Mouse (Mus musculus) bone marrow, adult 2 months (tissue): Measurements from ENCODE around the gene Gm609. TPM values are rescaled to one million over a fixed set of nuclear protein-coding genes. Genes with fewer than 3 reads are reported as not detected.
"Not testable (repeated sequence)": the region's sequence is repeated elsewhere in the genome, so short reads cannot be mapped to it uniquely, and the experiment has no call there.

Experiments used
- H3K27ac ChIP-seq: fragments of 200-500 bp; 2 replicates; pipeline ENCODE4 v1.5.1; 2012; ENCODE audit warnings: low read depth, mild to moderate bottlenecking, control low read depth, inconsistent platforms, low read length; ENCODE audit not compliant: control insufficient read depth, poor library complexity, insufficient read depth
- H3K4me1 ChIP-seq: fragments of 200-500 bp; 2 replicates; pipeline ENCODE4 v1.6.1; 2011; ENCODE audit warnings: low read length; ENCODE audit not compliant: control insufficient read depth, insufficient read depth
- H3K4me3 ChIP-seq: fragments of 200-500 bp; replicated peaks from 2 replicates; pipeline ENCODE3; 2011; ENCODE audit warnings: mild to moderate bottlenecking, low read depth, low read length, control low read depth; ENCODE audit not compliant: control insufficient read depth
- CTCF ChIP-seq: fragments of 200-500 bp; IDR thresholded peaks from 2 replicates; pipeline ENCODE4 v1.5.1; 2011; ENCODE audit warnings: low read length, control low read depth; ENCODE audit not compliant: control insufficient read depth, insufficient read depth
- POLR2A ChIP-seq: fragments of 200-500 bp; IDR thresholded peaks from 2 replicates; pipeline ENCODE4 v1.6.1; 2011; ENCODE audit warnings: low read depth, mild to moderate bottlenecking, control low read depth, low read length, borderline replicate concordance; ENCODE audit not compliant: control insufficient read depth
- WGBS: fragments of 180-500 bp; shearing (Covaris S2); methylation state at CpG from one replicate; pipeline ENCODE4 v1.1.7; 2018; 5-methylcytosine and 5-hydroxymethylcytosine counted together
- polyA plus RNA-seq: library from polyadenylated mRNA; stranded (reverse); fragments of >200 nt; gene quantifications from 2 replicates; pipeline ENCODE4 v1.2.4, GENCODE M21; 2011; ENCODE audit warnings: low replicate concordance; ENCODE audit not compliant: missing spikeins, insufficient read depth, insufficient read length

Gene Gm609
- not detected in 2 replicates for polyA plus RNA-seq

DNA sequence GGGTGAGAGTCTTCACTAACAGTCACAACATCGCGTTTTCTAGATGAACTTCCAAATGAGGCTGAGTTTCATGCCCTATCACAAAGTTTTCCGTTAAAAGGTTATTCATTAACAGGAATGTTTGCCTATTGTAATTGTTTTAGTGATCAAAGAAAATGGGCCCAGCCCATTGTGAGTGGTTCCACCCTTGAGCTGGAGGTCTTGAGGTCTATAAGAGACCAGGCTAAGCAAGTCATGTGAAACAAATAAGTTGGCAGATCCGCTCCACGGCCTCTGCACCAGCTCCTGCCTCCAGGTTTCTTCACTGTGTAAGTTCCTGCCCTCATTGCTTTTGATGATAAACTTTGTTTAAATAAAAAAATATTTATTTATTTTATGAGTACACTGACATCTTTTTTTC is at the start of gene Gm609:
TSS of gene Gm609 (minus strand) at position 43 of the 400 bp plus-strand sequence.
- no peak within 1 kb of the TSS for H3K4me3 ChIP-seq
- H3K4me1 ChIP-seq = no peaks in the 10 kb centered on the region
- WGBS = 81% methylated on average over 5 of the region's 5 CpGs
- no peak within 1 kb of the TSS for H3K27ac ChIP-seq
- TF ChIP-seq CTCF = no peak
- TF ChIP-seq POLR2A = no peak

DNA sequence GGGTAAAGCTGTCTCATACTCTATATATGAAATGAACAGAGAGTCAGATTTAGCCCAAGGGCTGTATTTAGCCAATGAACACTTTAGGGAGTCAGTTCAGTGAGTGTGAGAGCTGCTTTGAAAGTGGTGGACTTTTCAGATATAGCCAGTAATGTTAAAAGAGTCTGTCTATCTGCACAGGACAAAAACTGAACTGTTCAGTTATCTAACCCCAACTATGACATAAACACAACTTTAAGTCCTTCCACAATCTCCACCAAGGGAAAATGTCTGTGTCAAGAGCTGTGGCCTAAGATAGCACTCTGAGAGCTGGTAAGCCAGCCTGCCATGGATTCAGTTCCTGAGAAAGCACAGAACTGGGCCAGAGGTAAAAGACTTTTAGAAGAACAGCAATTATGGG is 49.3 kb upstream of the Gm609 start:
- H3K4me1 ChIP-seq = peaks cover 2% of the 10 kb centered on the region
- no peak overlapping the region for H3K27ac ChIP-seq
- no peak overlapping the region for H3K4me3 ChIP-seq
- TF ChIP-seq POLR2A = no peak
- no peak for TF ChIP-seq CTCF

DNA sequence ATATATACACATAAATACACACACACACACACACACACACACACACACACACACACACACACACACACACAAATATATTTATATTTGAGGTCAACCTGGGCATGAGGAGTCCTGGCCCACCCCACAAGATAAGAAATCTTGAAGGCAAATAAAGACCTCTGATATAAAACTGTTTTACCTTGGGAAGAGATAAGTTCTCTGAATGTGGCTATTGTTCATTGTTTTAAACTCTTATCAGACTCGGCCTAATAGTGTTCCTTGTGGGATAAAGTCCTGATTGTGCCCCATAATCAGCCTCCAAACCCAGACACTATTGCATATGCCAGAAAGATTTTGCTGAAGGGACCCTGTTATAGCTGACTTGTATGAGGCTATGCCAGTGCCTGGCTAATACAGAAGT is 45.6 kb upstream of the Gm609 start:
- H3K4me1 ChIP-seq, H3K4me3 ChIP-seq, H3K27ac ChIP-seq: not testable (repeated sequence)
- 73% methylated on average over 1 of the region's 1 CpGs for WGBS

DNA sequence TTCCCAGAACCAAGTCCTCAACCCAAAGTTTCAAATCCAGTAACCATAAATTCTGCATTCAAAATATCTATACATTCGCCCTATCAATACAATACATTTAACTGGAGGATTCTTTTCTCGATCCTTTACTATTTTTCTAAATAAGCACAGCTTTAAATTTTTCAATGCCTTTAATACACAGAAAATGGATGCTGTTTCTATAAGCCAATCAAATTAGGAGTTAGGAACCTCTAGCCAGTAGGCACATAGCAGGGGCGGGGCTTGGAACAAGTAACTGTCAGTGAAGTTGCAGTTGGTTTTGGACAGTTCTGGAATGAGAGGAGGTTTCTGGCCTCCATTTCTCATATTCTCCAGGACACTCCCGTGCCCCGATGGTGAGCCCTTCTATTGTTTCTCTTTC is 42.2 kb upstream of the Gm609 start, which contains the start of gene Slc9c1:
TSS of gene Slc9c1 (plus strand) at position 301 of the 400 bp plus-strand sequence.
- no peak within 1 kb of the TSS for H3K27ac ChIP-seq
- WGBS = 79% methylated on average over 5 of the region's 5 CpGs
- no peak for TF ChIP-seq CTCF
- no peak for TF ChIP-seq POLR2A

DNA sequence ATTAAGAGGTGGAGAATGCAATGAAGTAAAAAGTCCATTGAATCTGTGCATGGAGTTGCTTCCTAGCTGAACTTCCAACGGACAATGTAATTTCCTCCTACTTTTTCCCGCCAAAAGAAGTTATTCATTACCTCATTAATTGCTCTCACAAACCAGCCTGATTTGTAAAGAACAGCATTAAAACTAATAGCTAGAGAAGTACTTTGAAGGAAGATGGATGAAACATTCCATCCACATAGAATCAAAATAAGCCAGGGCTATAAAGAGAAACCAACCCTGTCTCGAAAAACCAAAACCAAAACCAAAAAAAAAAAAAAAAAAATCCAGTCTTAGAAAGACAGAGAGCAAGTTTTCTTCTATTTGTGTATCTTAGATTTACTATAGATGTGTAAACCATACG is 39.2 kb upstream of the Gm609 start, which contains the start of gene Gm17783:
TSS of gene Gm17783 (minus strand) at position 101 of the 400 bp plus-strand sequence.
- WGBS = 70% methylated on average over 4 of the region's 4 CpGs
- TF ChIP-seq POLR2A (no peak), CTCF (no peak)
- no peak within 1 kb of the TSS for H3K4me3 ChIP-seq
- H3K4me1 ChIP-seq = no peaks in the 10 kb centered on the region
- H3K27ac ChIP-seq = no peak within 1 kb of the TSS

More for the DNA sequence above, 42.2 kb upstream of the Gm609 start, which contains the start of gene Slc9c1:
- Histone ChIP-seq H3K4me3 (no peak within 1 kb of the TSS), H3K4me1 (no peaks in the 10 kb centered on the region)

DNA sequence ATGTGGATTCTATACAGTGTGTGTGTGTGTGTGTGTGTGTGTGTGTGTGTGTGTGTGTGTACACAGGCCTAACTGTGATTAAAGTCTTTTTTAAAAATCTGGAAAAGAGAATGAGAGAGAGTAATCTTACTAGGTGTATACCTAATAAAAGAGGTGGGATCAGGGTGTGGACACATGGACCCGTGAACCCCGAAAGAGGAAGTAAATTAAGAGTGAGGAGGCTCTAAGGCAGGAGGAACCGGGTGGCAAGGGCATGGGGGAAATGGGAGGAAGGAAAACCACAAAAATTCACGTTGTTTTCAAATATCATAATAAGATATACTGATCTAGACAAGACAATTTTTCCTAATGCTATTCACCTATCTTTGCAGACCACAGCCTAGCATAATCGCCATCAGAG is 32.8 kb upstream of the Gm609 start:
- WGBS = 8% methylated on average over 5 of the region's 5 CpGs
- Histone ChIP-seq H3K27ac (no peak overlapping the region), H3K4me1 (no peaks in the 10 kb centered on the region), H3K4me3 (no peak overlapping the region)
- TF ChIP-seq POLR2A (no peak), CTCF (no peak)

DNA sequence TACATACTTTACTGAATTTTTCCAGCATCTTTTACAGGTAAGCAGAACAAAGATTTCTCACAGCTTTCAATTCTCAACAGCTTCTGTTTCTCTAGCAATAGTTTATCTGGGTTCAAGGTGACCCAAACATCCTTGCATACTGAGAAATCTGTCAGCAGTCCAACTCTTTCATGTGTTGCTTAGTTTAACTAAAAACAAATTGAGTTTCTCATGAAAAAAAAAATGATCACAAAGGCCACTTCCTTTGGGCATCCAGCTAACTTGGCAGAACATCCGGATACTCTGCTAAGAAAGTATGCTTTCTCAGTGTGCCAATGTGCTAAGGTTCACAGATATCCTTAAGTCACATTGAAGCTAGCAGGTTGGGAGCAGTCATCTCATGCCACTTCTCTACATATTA is 2.6 kb upstream of the Gm609 start:
- Histone ChIP-seq H3K4me1 (no peaks in the 10 kb centered on the region), H3K4me3 (no peak overlapping the region), H3K27ac (no peak overlapping the region)
- no peak for TF ChIP-seq POLR2A
- no peak for TF ChIP-seq CTCF
- 73% methylated on average over 1 of the region's 1 CpGs for WGBS

DNA sequence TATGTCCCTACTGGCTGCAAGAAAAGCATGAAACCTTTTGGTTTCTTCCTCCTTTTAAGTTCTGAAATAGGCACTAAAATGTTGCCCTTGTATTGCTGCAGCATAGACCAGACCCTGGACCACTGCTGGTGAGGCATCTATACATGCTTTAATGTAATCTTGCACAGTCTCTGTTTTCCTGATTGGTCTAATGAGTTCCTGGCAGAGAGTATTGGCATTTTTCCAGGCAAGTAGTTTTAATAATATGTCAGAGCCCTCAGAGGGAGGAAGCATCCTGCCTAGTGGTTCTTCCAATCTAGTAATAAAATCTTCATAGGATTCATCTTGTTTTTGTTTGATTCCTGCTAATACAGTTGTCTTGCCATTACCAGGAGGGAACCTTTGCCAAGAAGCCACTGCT is 15.8 kb downstream of the Gm609 start:
- Histone ChIP-seq H3K4me1 (no peaks in the 10 kb centered on the region), H3K4me3 (no peak overlapping the region), H3K27ac (no peak overlapping the region)
- no peak for TF ChIP-seq CTCF
- no peak for TF ChIP-seq POLR2A

DNA sequence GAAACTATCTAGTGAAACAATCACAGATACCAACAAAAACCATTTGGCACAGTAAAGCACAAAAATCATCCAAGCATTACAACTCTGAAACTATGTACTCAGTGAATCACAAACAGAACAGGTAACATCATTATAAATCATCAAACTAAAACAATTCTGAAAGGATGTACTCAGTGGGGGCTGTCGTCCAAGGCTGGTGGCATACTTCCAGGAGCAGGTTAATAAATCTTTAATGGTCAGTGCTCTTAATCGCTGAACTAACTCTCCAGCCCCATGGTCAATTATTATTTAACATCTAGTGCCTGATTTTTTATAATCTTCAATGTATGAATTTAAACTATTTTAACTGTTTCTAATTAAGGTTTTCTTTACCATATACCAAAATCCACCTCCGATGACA is 20.9 kb downstream of the Gm609 start:
- H3K4me1 ChIP-seq, H3K4me3 ChIP-seq: not testable (repeated sequence)
- 76% methylated on average over 3 of the region's 3 CpGs for WGBS

More for the DNA sequence above, 20.9 kb downstream of the Gm609 start:
- not testable (repeated sequence) for H3K27ac ChIP-seq
